Mouse (Mus musculus) thymus, adult 18-20 months (tissue): ENCODE data around the gene Olfr109.

Source experiments
- DNase-seq, 2 experiments: peaks; one replicate each; pipeline ENCODE4 v3.0.0; 2022; ENCODE audit warnings: mixed read lengths in 2 of 2

Olfr109 gene

DNA sequence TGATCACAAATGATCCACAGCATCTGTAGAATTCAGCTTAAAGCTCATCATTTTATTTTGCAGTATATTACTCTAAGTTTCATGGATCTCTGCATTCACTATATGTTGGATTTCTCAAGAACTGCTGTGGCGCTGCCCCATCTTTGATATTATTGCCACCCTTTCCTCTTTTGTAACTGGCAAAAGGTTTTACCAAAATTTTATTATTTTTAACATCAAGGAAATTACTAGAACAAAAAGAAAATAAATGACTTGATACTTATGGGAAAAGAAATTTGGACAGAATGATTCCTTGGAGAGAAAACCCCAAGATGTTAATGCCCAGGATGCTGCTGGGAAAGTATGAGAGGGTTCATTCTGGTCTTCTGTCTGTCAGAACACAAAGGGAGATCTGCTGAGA is at the start of gene Olfr109:
TSS of gene Olfr109 (plus strand) at position 301 of the 400 bp plus-strand sequence.
- no peak for DNase-seq

DNA sequence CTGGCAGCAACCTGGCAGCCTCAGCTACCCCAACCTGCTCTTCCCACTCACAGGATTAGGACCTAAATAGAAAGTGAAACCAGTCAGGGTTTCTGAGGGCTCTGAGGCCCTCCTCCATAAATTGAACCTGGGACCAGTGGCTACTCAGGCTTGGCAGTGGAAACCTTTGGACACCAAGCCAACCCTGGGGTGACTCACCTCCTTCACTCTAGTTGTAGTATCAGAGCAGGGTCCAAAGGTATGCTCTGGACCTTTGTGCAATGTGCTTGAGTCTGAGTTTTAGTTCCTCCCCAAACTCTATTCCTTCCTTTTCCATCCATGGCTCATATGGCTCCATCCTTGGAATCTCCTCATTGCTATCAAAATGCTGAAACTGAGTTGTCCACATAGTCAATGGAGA is 45.3 kb upstream of the Olfr109 start:
- no peak for DNase-seq

DNA sequence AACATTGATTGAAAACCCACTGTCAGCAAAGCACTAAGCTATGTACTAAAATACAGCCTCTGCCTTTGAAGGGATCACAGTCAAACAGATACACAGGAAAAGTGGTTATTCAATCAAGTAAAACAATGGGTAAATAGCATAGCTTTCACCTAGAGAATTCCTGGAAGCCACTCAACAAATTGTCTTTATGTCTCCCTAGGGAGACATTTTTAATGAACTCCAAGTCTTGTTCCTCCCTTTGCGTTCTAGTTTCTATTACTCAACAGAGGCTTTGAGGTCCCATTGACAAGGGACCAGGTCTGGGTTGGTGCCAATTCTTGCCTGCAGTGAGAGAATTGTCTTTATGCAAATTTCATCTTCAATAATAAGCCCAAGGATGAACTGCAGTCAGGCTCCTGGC is 13.5 kb upstream of the Olfr109 start, which contains the start of gene Olfr108:
TSS of gene Olfr108 (plus strand) at position 301 of the 400 bp plus-strand sequence.
- no peak for DNase-seq

DNA sequence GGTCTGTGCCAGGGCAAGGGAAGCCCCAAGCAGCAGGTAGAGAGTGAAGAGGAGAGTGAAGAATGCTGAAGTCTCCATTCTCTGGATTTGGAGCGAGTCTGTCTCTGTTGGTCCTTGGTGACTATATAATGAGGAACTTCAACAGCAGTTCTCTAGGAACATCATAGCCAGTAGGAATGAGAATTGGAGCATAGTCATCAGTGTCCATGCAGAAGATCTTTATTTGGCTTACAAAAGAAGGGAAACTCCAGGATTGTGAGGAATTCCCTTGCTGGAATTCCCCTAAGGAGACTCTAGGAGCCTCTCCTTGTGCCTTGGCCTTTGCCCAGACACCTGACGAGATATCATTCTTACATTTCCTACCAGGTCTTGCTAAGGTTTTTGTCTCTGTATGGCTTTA is 24.7 kb downstream of the Olfr109 start, which contains the start of gene H2-M2:
TSS of gene H2-M2 (minus strand) at position 101 of the 400 bp plus-strand sequence.
- DNase-seq: no peak

DNA sequence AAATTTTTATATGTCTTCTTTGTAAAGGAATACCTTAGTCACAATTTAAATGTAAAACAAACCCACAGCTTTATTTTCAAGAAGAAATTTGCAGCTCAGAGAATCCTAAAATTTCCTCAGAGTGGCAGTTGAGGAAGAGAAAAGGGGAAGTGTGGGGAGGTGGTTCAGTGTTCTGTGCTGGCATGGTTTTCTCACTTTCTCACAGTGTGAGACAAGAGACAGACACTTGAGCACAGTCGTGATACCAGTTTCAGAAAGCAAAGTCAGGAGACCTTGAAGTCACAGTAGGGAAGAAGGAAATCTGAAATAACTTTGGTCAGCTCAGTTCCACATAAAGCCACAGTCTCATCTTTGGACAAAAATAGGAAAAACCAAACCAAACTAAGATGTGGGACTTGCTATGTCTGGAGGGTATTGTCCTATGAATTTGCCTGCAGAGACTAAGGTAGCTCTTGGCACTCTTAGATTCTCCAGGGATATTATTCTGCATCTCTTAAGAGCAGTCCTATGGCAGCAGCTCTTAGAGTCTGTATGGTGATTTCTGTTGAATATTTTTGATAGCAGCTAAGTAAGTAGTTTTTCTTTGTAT is 33.3 kb downstream of the Olfr109 start, which contains the start of gene Olfr110:
TSS of gene Olfr110 (plus strand) at position 539 of the 589 bp plus-strand sequence.
- no peak for DNase-seq

DNA sequence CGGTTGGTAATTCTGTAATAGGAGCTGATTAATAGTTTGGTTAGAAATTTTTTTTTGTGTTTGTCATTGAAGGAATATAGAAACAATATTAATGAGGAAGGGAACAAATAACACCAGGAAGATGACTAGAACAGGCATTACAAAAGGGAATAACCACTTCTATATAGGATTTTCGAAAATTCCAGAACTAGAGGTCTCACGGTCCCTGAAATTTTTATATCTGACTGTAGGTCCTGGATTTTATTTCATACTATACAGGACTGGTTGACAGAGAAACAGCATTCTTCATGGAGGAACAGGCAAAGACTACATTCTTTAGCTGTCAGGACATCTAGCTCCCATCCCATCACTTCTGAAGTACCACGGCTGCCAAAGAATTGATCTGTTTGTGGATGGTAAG is 49.0 kb downstream of the Olfr109 start, which contains the start of gene Olfr111:
TSS of gene Olfr111 (plus strand) at position 301 of the 400 bp plus-strand sequence.
- no peak for DNase-seq
